Mouse (Mus musculus) CD4-positive helper T cell, adult 2 months (primary cell): ENCODE measurements at regions not wholly inside any gene's neighbourhood (a gene's known extent, or its start where the extent isn't known, plus 50 kb on each side); places are given as distances from the start of the nearest gene placed in this dataset.

Source experiments
- DNase-seq: peaks from one replicate; pipeline ENCODE4 v3.0.0-alpha.2; 2012; ENCODE audit warnings: low read depth, missing footprints, low spot score

- no peak for DNase-seq
These were observed 120.2 kb upstream of the Mpp6 start for GRCm38 (mm10) chr6:49989585-49990521.

DNA sequence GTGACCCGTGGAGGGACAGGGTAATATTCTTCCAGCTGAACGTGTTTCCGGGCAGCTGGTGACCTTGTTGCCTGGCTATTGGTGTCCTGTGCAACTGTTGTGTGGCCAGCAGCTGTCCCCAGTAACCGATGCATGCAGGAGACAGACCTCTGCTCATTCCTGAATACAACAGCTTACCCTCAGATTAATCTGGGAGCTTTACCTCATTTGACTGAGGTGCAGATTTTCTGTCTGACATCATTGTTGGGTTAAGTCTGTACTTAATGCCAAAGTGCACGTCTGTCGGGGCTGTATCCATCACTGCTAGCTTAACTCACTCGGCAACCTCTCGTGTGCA is 119.6 kb upstream of the Mpp6 start:
- no peak for DNase-seq

DNA sequence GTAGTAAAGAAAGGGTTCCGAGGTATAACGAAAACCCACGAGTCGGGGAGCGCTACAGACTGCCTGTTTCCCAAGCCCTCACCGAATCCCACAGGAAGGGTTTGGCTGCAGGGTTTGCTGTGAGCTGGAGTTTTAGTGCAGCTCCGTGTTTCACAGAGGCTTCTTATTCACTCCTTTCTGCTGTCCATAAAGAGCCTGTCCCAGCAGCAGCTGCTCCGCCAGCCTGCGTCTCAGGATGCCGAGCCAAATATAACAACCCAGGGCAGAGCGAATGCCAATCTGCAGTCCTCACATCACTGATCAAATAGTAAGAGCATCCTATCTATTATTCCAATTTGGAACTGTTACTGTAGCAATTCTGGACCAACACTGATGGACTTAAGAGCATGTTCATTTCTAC is 110.7 kb upstream of the Mpp6 start:
- no peak for DNase-seq

- DNase-seq, result no peak
These were observed 102.0 kb upstream of the Mpp6 start for GRCm38 (mm10) chr6:50008074-50008473.

DNA sequence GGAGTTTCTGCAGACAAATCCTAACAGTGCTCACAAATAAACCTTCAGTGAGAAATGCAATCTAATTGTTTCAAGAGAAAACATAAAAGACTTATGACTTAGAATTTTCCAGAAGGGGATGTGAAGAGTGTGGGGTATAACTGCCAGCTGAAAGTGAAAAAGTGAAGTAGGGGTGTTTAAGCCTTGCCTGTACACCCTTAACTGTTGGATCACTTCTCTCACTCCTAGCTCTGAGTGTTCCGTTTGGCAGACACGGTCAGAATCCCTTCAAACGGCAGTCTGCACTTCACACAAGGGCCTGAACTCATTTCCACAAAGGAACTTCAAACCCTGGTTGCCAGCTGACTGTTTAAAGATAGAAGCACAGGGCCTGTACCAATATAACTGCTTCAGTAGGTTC is 101.2 kb upstream of the Mpp6 start:
- DNase-seq, result no peak

DNA sequence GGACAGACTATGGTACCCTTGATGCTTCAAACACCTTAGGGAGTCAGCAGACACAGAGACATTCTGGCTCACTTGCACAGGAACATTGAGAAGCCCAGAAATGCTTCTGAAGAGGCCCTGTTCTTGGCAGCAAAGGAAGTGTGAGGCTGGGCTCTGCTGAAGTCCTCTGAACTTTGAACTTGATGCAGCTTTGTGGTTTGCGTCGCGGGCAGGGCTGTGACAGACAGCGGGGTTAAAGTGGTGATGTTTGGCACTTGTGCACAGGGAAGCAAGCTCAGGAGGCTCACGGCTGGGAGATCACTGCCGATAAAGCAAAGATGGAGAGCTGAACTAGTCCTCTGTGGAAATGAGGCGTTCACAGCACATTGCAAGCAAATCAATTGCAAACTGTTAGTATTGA is 100.7 kb upstream of the Mpp6 start:
- peak; percentile 81 for DNase-seq

GRCm38 (mm10) chr6:50009856-50010255 is 100.2 kb upstream of the Mpp6 start:
- no peak for DNase-seq

GRCm38 (mm10) chr6:50011071-50011470 is 99.0 kb upstream of the Mpp6 start:
- peak; percentile 24 for DNase-seq

GRCm38 (mm10) chr6:50011746-50012453 is 98.1 kb upstream of the Mpp6 start:
- DNase-seq, result no peak

- DNase-seq, result no peak
These were observed 97.0 kb upstream of the Mpp6 start for GRCm38 (mm10) chr6:50013067-50013466.

DNA sequence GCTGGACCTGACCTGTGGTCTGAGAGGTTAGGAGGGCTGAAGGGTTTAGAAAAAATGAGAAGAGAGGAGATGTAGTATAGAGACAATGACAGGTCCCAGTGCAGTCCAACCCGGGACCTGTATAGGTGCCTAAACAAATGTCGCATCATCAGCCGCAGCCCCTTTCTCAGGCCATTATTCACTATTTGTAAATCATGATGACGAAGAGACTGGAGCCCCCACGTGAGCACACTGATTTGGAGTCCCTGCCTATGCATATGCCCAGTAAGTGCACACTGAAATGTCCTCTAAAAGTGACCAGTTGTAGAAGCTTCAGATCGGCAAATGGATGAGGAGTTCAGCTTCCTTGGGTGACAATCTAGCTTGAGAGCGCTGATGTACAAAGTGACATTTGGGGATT is 96.2 kb upstream of the Mpp6 start:
- DNase-seq, result no peak

DNA sequence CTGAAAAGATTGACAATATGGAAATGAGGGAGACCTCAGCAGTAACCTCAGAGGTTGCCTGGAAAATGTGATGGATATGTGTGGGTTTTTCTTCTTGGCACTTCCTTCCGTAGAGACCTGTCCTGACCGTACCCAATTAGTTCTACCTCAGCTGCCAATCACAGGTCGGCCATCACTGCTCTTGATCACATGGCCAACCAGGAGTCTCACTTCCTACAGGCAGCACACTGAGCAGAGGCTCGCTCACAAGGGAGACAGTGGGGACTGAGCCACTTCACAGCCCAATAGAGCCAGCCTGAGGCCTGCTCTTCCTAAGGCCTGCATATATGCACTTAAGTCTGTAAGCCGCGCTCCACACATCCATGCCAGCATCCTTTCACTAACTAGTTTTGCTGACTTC is 82.1 kb upstream of the Mpp6 start:
- DNase-seq, result no peak

DNA sequence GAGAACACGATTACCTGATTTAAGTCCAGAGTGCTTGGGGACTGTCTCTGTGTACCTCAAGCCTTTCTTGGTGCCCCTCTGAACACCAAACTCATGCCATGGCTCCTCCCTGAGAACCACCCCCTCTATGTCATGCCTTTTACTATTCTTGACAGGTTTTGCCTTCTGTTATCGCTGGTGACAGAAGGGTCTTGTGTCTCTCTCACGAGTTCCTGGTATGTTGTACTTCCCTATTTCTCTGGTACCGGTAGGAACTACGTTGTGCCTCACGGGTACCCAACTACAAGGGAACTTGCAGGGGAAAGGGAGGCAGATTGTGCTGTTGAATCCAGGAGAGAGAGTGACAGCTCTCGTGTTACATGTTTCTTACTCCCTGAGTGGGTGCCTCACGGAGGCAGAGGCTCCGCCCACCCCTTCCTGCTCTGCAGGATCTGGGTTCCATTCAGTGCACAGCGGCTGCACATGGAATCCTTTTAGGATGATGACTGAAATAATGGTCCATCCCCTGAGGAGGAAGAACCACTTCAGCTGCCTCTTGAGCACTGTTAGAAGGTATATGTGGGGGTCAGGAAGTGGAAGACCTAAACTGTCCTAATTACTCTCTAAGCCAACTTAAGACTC is 80.0 kb upstream of the Mpp6 start:
- no peak for DNase-seq

DNA sequence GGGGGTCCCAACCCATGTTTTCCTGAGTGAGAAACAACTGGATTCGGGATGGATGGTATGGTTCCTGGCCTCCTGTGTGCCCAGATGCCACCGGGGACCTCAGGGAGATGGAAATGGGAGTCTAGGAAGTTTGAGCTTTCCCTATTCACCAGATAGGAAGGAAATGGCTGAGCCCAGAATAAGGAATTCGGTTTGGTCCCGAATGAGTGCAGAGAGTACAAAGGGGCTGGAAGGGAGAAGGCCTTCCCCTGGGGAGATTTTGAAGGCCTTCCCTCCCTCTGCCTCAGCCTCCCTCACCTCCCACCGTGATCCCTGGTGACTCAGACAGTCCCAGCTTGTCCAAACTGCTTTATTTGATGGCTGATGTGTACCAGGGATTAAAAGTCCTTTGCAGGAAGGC is 78.7 kb upstream of the Mpp6 start:
- DNase-seq, result no peak

GRCm38 (mm10) chr6:50032894-50033595 is 77.0 kb upstream of the Mpp6 start:
- DNase-seq, result no peak

DNA sequence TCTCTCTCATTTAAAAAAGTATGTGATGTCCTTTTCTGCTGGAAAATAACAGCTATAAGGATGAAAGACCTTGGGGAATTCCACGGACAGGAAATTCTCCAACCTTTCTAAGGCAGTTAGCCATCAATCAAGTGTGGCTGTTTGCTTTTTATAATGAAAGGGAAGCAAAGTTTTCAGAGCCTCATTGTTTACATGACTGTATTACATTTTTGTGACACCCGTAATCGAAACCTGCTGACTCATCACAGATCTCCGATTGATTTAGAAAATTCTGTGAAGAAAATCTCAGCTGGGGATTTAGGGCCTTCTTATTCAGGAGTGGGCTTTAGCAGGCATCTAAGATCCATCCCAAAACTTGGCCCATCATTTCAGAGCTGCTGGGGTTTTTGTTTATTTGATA is 72.4 kb upstream of the Mpp6 start:
- DNase-seq, result peak; percentile 31

GRCm38 (mm10) chr6:50038369-50038768 is 71.7 kb upstream of the Mpp6 start:
- DNase-seq, result no peak

DNA sequence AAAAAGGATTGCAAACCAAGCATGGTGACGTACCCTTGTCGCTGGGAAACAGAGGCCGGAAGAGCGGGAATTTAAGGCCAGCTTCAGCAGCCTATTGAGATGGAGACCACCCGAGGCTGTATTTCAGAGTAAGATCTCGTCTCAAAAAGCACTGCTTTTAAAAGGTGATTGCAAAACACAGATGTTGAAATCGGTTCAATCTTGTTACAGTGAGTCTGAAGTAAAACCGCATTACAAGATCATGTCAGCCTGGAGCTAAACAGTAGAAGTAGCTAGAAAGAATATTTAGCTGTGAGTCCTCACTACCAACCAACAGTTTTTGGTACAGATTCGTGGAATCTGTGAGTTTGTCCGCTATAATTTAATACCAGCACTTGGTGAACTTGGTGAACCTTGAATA is 69.0 kb upstream of the Mpp6 start:
- DNase-seq, result no peak

GRCm38 (mm10) chr6:50042127-50042526 is 67.9 kb upstream of the Mpp6 start:
- DNase-seq, result no peak

GRCm38 (mm10) chr6:50044165-50044564 is 65.9 kb upstream of the Mpp6 start:
- no peak for DNase-seq

DNA sequence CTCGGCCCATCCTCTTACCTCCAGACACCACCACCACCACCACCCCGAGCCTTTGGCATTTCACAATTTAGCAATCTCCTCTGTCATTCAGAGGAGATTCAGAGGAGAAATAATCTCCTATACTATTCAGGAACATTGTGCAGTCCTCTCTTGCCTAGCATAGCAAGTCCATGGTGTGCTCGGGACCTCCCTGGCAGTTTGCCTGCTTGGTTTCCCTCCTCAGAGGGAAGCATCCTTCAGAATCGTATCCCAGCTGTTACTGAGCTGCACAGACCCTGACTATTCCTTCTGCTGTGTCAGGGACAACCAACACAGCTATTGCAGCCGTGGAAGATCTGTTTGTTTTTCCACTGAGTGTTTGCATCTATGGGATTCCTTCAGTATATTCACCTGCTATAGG is 63.3 kb upstream of the Mpp6 start:
- no peak for DNase-seq

- no peak for DNase-seq
These were observed 57.6 kb upstream of the Mpp6 start for GRCm38 (mm10) chr6:50052416-50052815.
